Mouse (Mus musculus): Measurements from ENCODE around the gene Wwox. TPM values are rescaled to one million over a fixed set of nuclear protein-coding genes. Genes with fewer than 3 reads are reported as not detected.

Wwox gene
- polyA plus RNA-seq, 1 experiment from 2014 or later, result 12.1 TPM

- Histone ChIP-seq H3K27me3 (ENCODE audit: poor library complexity, severe bottlenecking) (peaks cover 23% of the 10 kb centered on the region), H3K27ac (no peak overlapping the region), H3K4me1 (peaks cover 28% of the 10 kb centered on the region), H3K36me3 (replicated peaks) (peaks cover 25% of the 10 kb centered on the region), H3K9me3 (no peaks in the 10 kb centered on the region), H3K4me3 (no peak overlapping the region)
- DNase-seq (ENCODE audit: extremely low spot score, low spot score), result no peak
- 91% methylated on average over 7 of the region's 7 CpGs for WGBS
Observed at GRCm38 (mm10) chr8:114446884-114447283, 7.4 kb downstream of the Wwox start.

GRCm38 (mm10) chr8:114452278-114452677 lies 12.8 kb downstream of the Wwox start:
- Histone ChIP-seq H3K27ac (no peak overlapping the region), H3K4me3 (no peak overlapping the region), H3K27me3 (ENCODE audit: poor library complexity, severe bottlenecking) (peaks cover 41% of the 10 kb centered on the region), H3K36me3 (replicated peaks) (peaks cover 20% of the 10 kb centered on the region), H3K9me3 (no peaks in the 10 kb centered on the region), H3K4me1 (peaks cover 47% of the 10 kb centered on the region)
- WGBS, result 91% methylated on average over 8 of the region's 8 CpGs
- DNase-seq (ENCODE audit: extremely low spot score, low spot score), result no peak

- 8% methylated on average over 9 of the region's 9 CpGs for WGBS
- H3K36me3 ChIP-seq (replicated peaks), result peaks cover 19% of the 10 kb centered on the region
- DNase-seq (ENCODE audit: extremely low spot score, low spot score), result peak; percentile 76
- peaks cover 47% of the 10 kb centered on the region for H3K4me1 ChIP-seq
- H3K4me3 ChIP-seq, result no peak overlapping the region
- H3K27ac ChIP-seq, result 0 out of 2 replicates have a peak overlapping the region, but pooled peaks have one; percentile 22
- no peaks in the 10 kb centered on the region for H3K9me3 ChIP-seq
- H3K27me3 ChIP-seq (ENCODE audit: poor library complexity, severe bottlenecking), result peaks cover 41% of the 10 kb centered on the region
Observed at GRCm38 (mm10) chr8:114452781-114453221, 13.3 kb downstream of the Wwox start.

- no peak overlapping the region for H3K4me3 ChIP-seq
- 94% methylated on average over 8 of the region's 8 CpGs for WGBS
- peaks cover 36% of the 10 kb centered on the region for H3K4me1 ChIP-seq
- H3K36me3 ChIP-seq (replicated peaks), result 0 out of 2 replicates have a peak, but pooled peaks cover 2% of the 10 kb centered on the region
- no peaks in the 10 kb centered on the region for H3K9me3 ChIP-seq
- peaks cover 33% of the 10 kb centered on the region for H3K27me3 ChIP-seq (ENCODE audit: poor library complexity, severe bottlenecking)
- no peak overlapping the region for H3K27ac ChIP-seq
- no peak for DNase-seq (ENCODE audit: extremely low spot score, low spot score)
Observed at GRCm38 (mm10) chr8:114455302-114455701, 15.8 kb downstream of the Wwox start.

GRCm38 (mm10) chr8:114455953-114456352 lies 16.5 kb downstream of the Wwox start:
- H3K27me3 ChIP-seq (ENCODE audit: poor library complexity, severe bottlenecking), result peaks cover 27% of the 10 kb centered on the region
- no peaks in the 10 kb centered on the region for H3K36me3 ChIP-seq (replicated peaks)
- 83% methylated on average over 15 of the region's 15 CpGs for WGBS
- H3K9me3 ChIP-seq, result no peaks in the 10 kb centered on the region
- DNase-seq (ENCODE audit: extremely low spot score, low spot score), result no peak
- peaks cover 29% of the 10 kb centered on the region for H3K4me1 ChIP-seq
- no peak overlapping the region for H3K27ac ChIP-seq
- H3K4me3 ChIP-seq, result no peak overlapping the region

- 86% methylated on average over 25 of the region's 25 CpGs for WGBS
- no peak overlapping the region for H3K27ac ChIP-seq
- DNase-seq (ENCODE audit: extremely low spot score, low spot score), result no peak
- H3K4me1 ChIP-seq, result peaks cover 8% of the 10 kb centered on the region
- H3K4me3 ChIP-seq, result no peak overlapping the region
- no peaks in the 10 kb centered on the region for H3K9me3 ChIP-seq
- peaks cover 18% of the 10 kb centered on the region for H3K27me3 ChIP-seq (ENCODE audit: poor library complexity, severe bottlenecking)
- H3K36me3 ChIP-seq (replicated peaks), result no peaks in the 10 kb centered on the region
Observed at GRCm38 (mm10) chr8:114458113-114458784, 18.8 kb downstream of the Wwox start.

GRCm38 (mm10) chr8:114460600-114460999 lies 21.1 kb downstream of the Wwox start:
- no peak for DNase-seq (ENCODE audit: extremely low spot score, low spot score)
- H3K36me3 ChIP-seq (replicated peaks), result no peaks in the 10 kb centered on the region
- H3K4me1 ChIP-seq, result peaks cover 4% of the 10 kb centered on the region; the same call in 1 of the 2 replicates
- no peak overlapping the region for H3K4me3 ChIP-seq
- no peaks in the 10 kb centered on the region for H3K27me3 ChIP-seq (ENCODE audit: poor library complexity, severe bottlenecking)
- WGBS, result 67% methylated on average over 5 of the region's 5 CpGs
- H3K27ac ChIP-seq, result no peak overlapping the region
- H3K9me3 ChIP-seq, result no peaks in the 10 kb centered on the region

GRCm38 (mm10) chr8:114462591-114462990 lies 23.1 kb downstream of the Wwox start:
- Histone ChIP-seq H3K36me3 (replicated peaks) (no peaks in the 10 kb centered on the region), H3K4me1 (peaks cover 4% of the 10 kb centered on the region; the same call in 1 of the 2 replicates), H3K27me3 (ENCODE audit: poor library complexity, severe bottlenecking) (no peaks in the 10 kb centered on the region), H3K27ac (no peak overlapping the region), H3K4me3 (no peak overlapping the region), H3K9me3 (no peaks in the 10 kb centered on the region)
- 98% methylated on average over 11 of the region's 11 CpGs for WGBS
- no peak for DNase-seq (ENCODE audit: extremely low spot score, low spot score)

GRCm38 (mm10) chr8:114463305-114463704 lies 23.9 kb downstream of the Wwox start:
- Histone ChIP-seq H3K27ac (no peak overlapping the region), H3K27me3 (ENCODE audit: poor library complexity, severe bottlenecking) (no peaks in the 10 kb centered on the region), H3K36me3 (replicated peaks) (no peaks in the 10 kb centered on the region), H3K9me3 (no peaks in the 10 kb centered on the region), H3K4me1 (peaks cover 4% of the 10 kb centered on the region; the same call in 1 of the 2 replicates), H3K4me3 (no peak overlapping the region)
- WGBS, result 75% methylated on average over 10 of the region's 10 CpGs
- no peak for DNase-seq (ENCODE audit: extremely low spot score, low spot score)

- Histone ChIP-seq H3K27ac (no peak overlapping the region), H3K4me1 (no peaks in the 10 kb centered on the region), H3K4me3 (no peak overlapping the region), H3K27me3 (ENCODE audit: poor library complexity, severe bottlenecking) (no peaks in the 10 kb centered on the region), H3K36me3 (replicated peaks) (peaks cover 16% of the 10 kb centered on the region), H3K9me3 (peaks cover 3% of the 10 kb centered on the region; the same call in 1 of the 2 replicates)
- DNase-seq (ENCODE audit: extremely low spot score, low spot score), result no peak
- WGBS, result 92% methylated on average over 21 of the region's 21 CpGs
Observed at GRCm38 (mm10) chr8:114468526-114469207, 29.2 kb downstream of the Wwox start.

GRCm38 (mm10) chr8:114469208-114469590 lies 29.7 kb downstream of the Wwox start:
- Histone ChIP-seq H3K4me3 (no peak overlapping the region), H3K9me3 (peaks cover 3% of the 10 kb centered on the region; the same call in 1 of the 2 replicates), H3K36me3 (replicated peaks) (peaks cover 19% of the 10 kb centered on the region), H3K4me1 (no peaks in the 10 kb centered on the region), H3K27ac (no peak overlapping the region), H3K27me3 (ENCODE audit: poor library complexity, severe bottlenecking) (no peaks in the 10 kb centered on the region)
- no peak for DNase-seq (ENCODE audit: extremely low spot score, low spot score)
- WGBS, result 93% methylated on average over 10 of the region's 10 CpGs

GRCm38 (mm10) chr8:114473546-114473945 lies 34.1 kb downstream of the Wwox start:
- peaks cover 18% of the 10 kb centered on the region for H3K36me3 ChIP-seq (replicated peaks)
- WGBS, result 94% methylated on average over 11 of the region's 11 CpGs
- H3K27ac ChIP-seq, result no peak overlapping the region
- no peaks in the 10 kb centered on the region for H3K27me3 ChIP-seq (ENCODE audit: poor library complexity, severe bottlenecking)
- peaks cover 3% of the 10 kb centered on the region; the same call in 1 of the 2 replicates for H3K9me3 ChIP-seq
- H3K4me3 ChIP-seq, result no peak overlapping the region
- DNase-seq (ENCODE audit: extremely low spot score, low spot score), result no peak
- peaks cover 6% of the 10 kb centered on the region for H3K4me1 ChIP-seq

- 94% methylated on average over 10 of the region's 10 CpGs for WGBS
- Histone ChIP-seq H3K4me1 (peaks cover 6% of the 10 kb centered on the region), H3K27me3 (ENCODE audit: poor library complexity, severe bottlenecking) (no peaks in the 10 kb centered on the region), H3K36me3 (replicated peaks) (peaks cover 6% of the 10 kb centered on the region), H3K9me3 (no peaks in the 10 kb centered on the region), H3K4me3 (no peak overlapping the region), H3K27ac (no peak overlapping the region)
- no peak for DNase-seq (ENCODE audit: extremely low spot score, low spot score)
Observed at GRCm38 (mm10) chr8:114476919-114477318, 37.5 kb downstream of the Wwox start.
